Mouse (Mus musculus) cerebellum, adult 2 months (tissue): ENCODE measurements around the gene Gm5901. TPM values are rescaled to one million over a fixed set of nuclear protein-coding genes. Genes with fewer than 3 reads are reported as not detected.

Source experiments
- DNase-seq, 2 experiments: peaks; one replicate each; pipeline ENCODE4 v3.0.0; 2021
- H3K27ac ChIP-seq: fragments of 200-500 bp; 2 replicates; pipeline ENCODE4 v1.5.1; 2012; ENCODE audit warnings: low read length, control low read depth, inconsistent platforms; ENCODE audit not compliant: insufficient read depth
- H3K27me3 ChIP-seq: fragments of 200-500 bp; 2 replicates; pipeline ENCODE4 v1.6.1; 2012; ENCODE audit warnings: inconsistent platforms, mild to moderate bottlenecking, low read length, moderate library complexity; ENCODE audit not compliant: control insufficient read depth, insufficient read depth
- H3K4me1 ChIP-seq: fragments of 200-500 bp; 2 replicates; pipeline ENCODE4 v1.6.1; 2011; ENCODE audit warnings: low read length; ENCODE audit not compliant: control insufficient read depth, insufficient read depth
- H3K4me3 ChIP-seq: fragments of 200-500 bp; replicated peaks from 2 replicates; pipeline ENCODE3; 2011; ENCODE audit warnings: mild to moderate bottlenecking, low read depth, low read length, control low read depth; ENCODE audit not compliant: insufficient read depth
- CTCF ChIP-seq: fragments of 200-500 bp; IDR thresholded peaks from 2 replicates; pipeline ENCODE4 v1.5.1; 2011; ENCODE audit warnings: low read depth, mild to moderate bottlenecking, control low read depth, low read length, moderate library complexity, borderline replicate concordance; ENCODE audit not compliant: insufficient read depth
- POLR2A ChIP-seq: fragments of 200-500 bp; IDR thresholded peaks from 2 replicates; pipeline ENCODE4 v1.6.1; 2011; ENCODE audit warnings: low read length, control low read depth, borderline replicate concordance; ENCODE audit not compliant: insufficient read depth
- WGBS: fragments of 180-500 bp; shearing (Covaris S2); methylation state at CpG from one replicate; pipeline ENCODE4 v1.1.7; 2018; 5-methylcytosine and 5-hydroxymethylcytosine counted together
- polyA plus RNA-seq: library from polyadenylated mRNA; depleted of rRNA; stranded (reverse); fragments of >200 nt; gene quantifications from 2 replicates; pipeline ENCODE4 v1.2.3, GENCODE M21; 2012; rRNA removed

The Gm5901 gene
- polyA plus RNA-seq, 1 experiment: not detected

GRCm38 (mm10) chr7:105414385-105414784 is 39.5 kb downstream of the Gm5901 start:
- no peak overlapping the region for H3K27ac ChIP-seq
- H3K4me3 ChIP-seq: no peak overlapping the region
- WGBS: 46% methylated on average over 6 of the region's 6 CpGs
- DNase-seq: no peak
- TF ChIP-seq POLR2A (no peak), CTCF (no peak)
- no peaks in the 10 kb centered on the region for H3K27me3 ChIP-seq
- no peaks in the 10 kb centered on the region for H3K4me1 ChIP-seq

GRCm38 (mm10) chr7:105416529-105416928 is 41.7 kb downstream of the Gm5901 start:
- DNase-seq: no peak

DNA sequence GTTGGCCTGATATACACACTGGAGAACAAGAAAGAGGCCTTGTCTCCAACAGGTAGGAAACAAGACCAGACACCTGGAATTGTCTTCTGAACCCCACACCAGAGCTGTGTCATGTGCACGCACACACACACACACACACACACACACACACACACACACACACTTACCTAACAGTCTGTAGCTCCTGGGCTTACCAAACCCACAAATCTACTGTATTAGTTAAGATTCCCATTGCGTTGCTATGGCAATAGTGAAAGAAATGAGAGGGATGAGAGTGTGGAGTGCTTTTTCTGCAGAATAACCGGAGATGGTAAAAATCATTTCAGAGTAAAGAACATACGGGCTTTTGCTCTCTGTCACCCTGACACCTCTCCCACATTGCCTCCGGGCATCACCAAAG is 43.3 kb downstream of the Gm5901 start:
- H3K4me1 ChIP-seq: no peaks in the 10 kb centered on the region
- H3K27ac ChIP-seq: no peak overlapping the region
- no peak overlapping the region for H3K4me3 ChIP-seq
- 84% methylated on average over 5 of the region's 5 CpGs for WGBS
- TF ChIP-seq CTCF: no peak
- TF ChIP-seq POLR2A: no peak
- no peaks in the 10 kb centered on the region for H3K27me3 ChIP-seq
- no peak for DNase-seq

More at GRCm38 (mm10) chr7:105416529-105416928, 41.7 kb downstream of the Gm5901 start:
- TF ChIP-seq POLR2A (no peak), CTCF (no peak)
- WGBS: 93% methylated on average over 7 of the region's 7 CpGs
- H3K27me3 ChIP-seq: no peaks in the 10 kb centered on the region
- no peak overlapping the region for H3K4me3 ChIP-seq
- no peak overlapping the region for H3K27ac ChIP-seq
- H3K4me1 ChIP-seq: no peaks in the 10 kb centered on the region

- WGBS: 68% methylated on average over 2 of the region's 2 CpGs
- Histone ChIP-seq H3K27ac (no peak overlapping the region), H3K4me1 (no peaks in the 10 kb centered on the region)
These were observed 46.1 kb downstream of the Gm5901 start for GRCm38 (mm10) chr7:105420903-105421302.

GRCm38 (mm10) chr7:105424368-105424767 is 49.5 kb downstream of the Gm5901 start:
- H3K4me3 ChIP-seq: no peak overlapping the region
- no peak overlapping the region for H3K27ac ChIP-seq
- 47% methylated on average over 5 of the region's 5 CpGs for WGBS
- no peaks in the 10 kb centered on the region for H3K27me3 ChIP-seq
- H3K4me1 ChIP-seq: no peaks in the 10 kb centered on the region
- no peak for DNase-seq
- TF ChIP-seq CTCF (no peak), POLR2A (no peak)

More at GRCm38 (mm10) chr7:105420903-105421302, 46.1 kb downstream of the Gm5901 start:
- no peaks in the 10 kb centered on the region for H3K27me3 ChIP-seq
- TF ChIP-seq CTCF (no peak), POLR2A (no peak)
- H3K4me3 ChIP-seq: no peak overlapping the region
- DNase-seq: no peak

GRCm38 (mm10) chr7:105425424-105426043 is 50.7 kb downstream of the Gm5901 start, which contains the start of gene Cckbr:
Cckbr (plus strand) TSS chr7:105425731.
- TF ChIP-seq POLR2A: no peak
- TF ChIP-seq CTCF: no peak
- 2% methylated on average over 31 of the region's 31 CpGs for WGBS
- Histone ChIP-seq H3K27ac (no peak within 1 kb of the TSS), H3K4me1 (no peaks in the 10 kb centered on the region), H3K27me3 (no peaks in the 10 kb centered on the region), H3K4me3 (no peak within 1 kb of the TSS)
- no peak for DNase-seq

DNA sequence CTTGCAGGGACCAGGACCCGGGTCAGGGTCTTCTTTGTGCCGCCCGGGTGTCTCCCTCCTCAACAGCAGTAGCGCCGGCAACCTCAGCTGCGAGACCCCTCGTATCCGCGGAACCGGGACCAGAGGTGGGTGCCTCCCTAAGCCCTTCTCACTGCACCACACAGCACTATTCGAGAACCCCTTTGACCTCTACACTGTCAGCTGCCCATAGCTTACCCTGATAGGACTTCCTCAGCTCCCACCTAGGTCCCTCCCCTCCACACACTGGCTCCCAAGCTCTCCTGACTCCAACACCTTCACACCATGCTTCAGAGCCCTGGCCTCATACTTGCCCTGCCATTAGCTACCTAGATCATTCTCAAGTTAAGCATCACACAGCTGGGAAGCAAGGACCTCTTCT is 51.2 kb downstream of the Gm5901 start:
- no peak for DNase-seq
- H3K4me3 ChIP-seq: no peak overlapping the region
- no peaks in the 10 kb centered on the region for H3K4me1 ChIP-seq
- no peak overlapping the region for H3K27ac ChIP-seq
- TF ChIP-seq CTCF (no peak), POLR2A (no peak)
- under 1% methylated on average over 11 of the region's 11 CpGs for WGBS
- no peaks in the 10 kb centered on the region for H3K27me3 ChIP-seq

Other genes starting within 250 kb of the Gm5901 start
- not detected in 2 replicates for gene Olfr683, start 228.0 kb upstream of the Gm5901 start, polyA plus RNA-seq
- gene Olfr684, start 211.4 kb upstream of the Gm5901 start, polyA plus RNA-seq: not detected in 2 replicates
- not detected in 2 replicates for gene Olfr685, start 189.0 kb upstream of the Gm5901 start, polyA plus RNA-seq
- gene Olfr686, start 167.6 kb upstream of the Gm5901 start, polyA plus RNA-seq: not detected in 2 replicates
- not detected in 2 replicates for gene Olfr688, start 86.9 kb upstream of the Gm5901 start, polyA plus RNA-seq
- gene Olfr689, start 63.9 kb upstream of the Gm5901 start, polyA plus RNA-seq: not detected in 2 replicates
- gene Olfr690, start 40.9 kb upstream of the Gm5901 start, polyA plus RNA-seq: 0.43 and 0.60 TPM in 2 replicates
- gene Olfr691, start 32.8 kb upstream of the Gm5901 start, polyA plus RNA-seq: 0.23 and 0.43 TPM in 2 replicates
- not detected in 2 replicates for gene Olfr692, start 6.8 kb upstream of the Gm5901 start, polyA plus RNA-seq
- 36.3 and 37.2 TPM in 2 replicates for gene Fam160a2, start 25.0 kb downstream of the Gm5901 start, polyA plus RNA-seq
- gene Cnga4, start 29.5 kb downstream of the Gm5901 start, polyA plus RNA-seq: 0.89 and 1.1 TPM in 2 replicates
- 5.8 and 8.5 TPM in 2 replicates for gene Cckbr, start 50.7 kb downstream of the Gm5901 start, polyA plus RNA-seq
- 33.8 and 34.1 TPM in 2 replicates for gene Cavin3, start 107.3 kb downstream of the Gm5901 start, polyA plus RNA-seq
- 102 and 108 TPM in 2 replicates for gene Smpd1, start 179.3 kb downstream of the Gm5901 start, polyA plus RNA-seq
- gene Apbb1, start 206.6 kb downstream of the Gm5901 start, polyA plus RNA-seq: 441 and 475 TPM in 2 replicates
- gene Hpx, start 225.1 kb downstream of the Gm5901 start, polyA plus RNA-seq: 0.60 and 0.61 TPM in 2 replicates